ENCODE assay signal across 9 mouse cellular contexts in the genomic region with DNA sequence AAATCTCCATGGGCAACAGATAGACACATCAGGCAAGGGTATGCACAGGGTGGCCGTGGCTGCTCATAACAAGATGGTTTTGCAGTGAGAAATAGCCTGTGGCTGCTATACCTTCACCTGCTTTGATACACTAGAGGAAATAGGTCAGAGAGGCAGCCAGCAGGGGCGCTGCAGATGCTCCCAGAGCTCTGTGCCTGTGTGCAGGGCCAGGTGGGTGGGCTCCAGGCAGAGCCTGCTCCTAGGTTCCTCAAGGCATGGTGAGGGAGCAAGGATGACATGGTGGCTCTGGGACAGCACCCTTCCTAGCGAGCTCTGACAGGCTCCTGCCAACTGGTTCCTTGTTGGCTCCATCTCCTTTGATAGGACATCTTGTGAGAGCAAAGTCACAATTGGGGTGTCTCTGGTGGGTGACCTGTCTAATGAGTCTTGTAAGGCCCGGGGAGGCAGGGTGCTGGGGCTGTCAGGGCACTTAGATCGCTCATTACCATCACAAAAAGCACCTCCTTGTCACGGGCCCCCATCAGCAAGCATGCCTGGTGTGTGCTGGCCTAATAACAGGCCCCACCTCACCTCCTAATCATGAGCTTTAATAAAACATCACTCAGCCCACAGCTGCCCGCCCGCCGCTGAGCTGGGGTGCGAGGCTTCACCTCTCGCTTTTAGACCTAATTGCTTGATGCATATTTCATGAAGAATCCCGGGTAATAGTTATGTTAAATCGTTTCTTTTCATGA. TPM values are rescaled to one million over a fixed set of nuclear protein-coding genes. Genes with fewer than 3 reads are reported as not detected.
A peak's percentile ranks its signal among the peaks of the same experiment; 100 is the strongest.
DNase-seq lines count a peak whose midpoint lies in the region; ATAC-seq lines count a peak whose summit lies in the region.
"Had no signal": no experiment of that assay in that cellular context is flagged by ENCODE, and none has a peak within 500 bp of the region (broad histone marks: within the 10 kb centered on the region; RNA-seq: fewer than 3 reads in every experiment).

No protein-coding gene starts in this region.

- H3K9me3 ChIP-seq in forebrain, embryonic 16.5 days (ENCODE audit: control insufficient read depth, low read length) = no peaks in the 10 kb centered on the region
- no peaks in the 10 kb centered on the region for H3K9me3 ChIP-seq in neural tube, embryonic 12.5 days
- H3K9me3 ChIP-seq: embryonic facial prominence, embryonic 13.5 days had no signal

- H3K9ac ChIP-seq in forebrain, embryonic 16.5 days (replicated peaks; ENCODE audit: low read depth, low read length) = no peak overlapping the region
- no peak overlapping the region for H3K9ac ChIP-seq in neural tube, embryonic 12.5 days
- H3K9ac ChIP-seq: embryonic facial prominence, embryonic 13.5 days had no signal

- no peaks in the 10 kb centered on the region for H3K27me3 ChIP-seq in forebrain, embryonic 16.5 days (replicated peaks; ENCODE audit: control insufficient read depth, insufficient read depth, low read length)
- no peaks in the 10 kb centered on the region for H3K27me3 ChIP-seq in neural tube, embryonic 12.5 days (replicated peaks)
- H3K27me3 ChIP-seq: embryonic facial prominence, embryonic 13.5 days had no signal

- intact Hi-C loops in left cerebral cortex, postnatal 4 days (cut with DNase I) = no loop called here

- H3K4me1 ChIP-seq in forebrain, embryonic 16.5 days (replicated peaks; ENCODE audit: control insufficient read depth, insufficient read depth, low read length) = peaks cover 53% of the 10 kb centered on the region
- H3K4me1 ChIP-seq in neural tube, embryonic 12.5 days = peaks cover 27% of the 10 kb centered on the region

- H3K27ac ChIP-seq in forebrain, embryonic 16.5 days (ENCODE audit: low read length) = peak overlapping the region; percentile 49
- H3K27ac ChIP-seq in neural tube, embryonic 12.5 days = no peak overlapping the region
- H3K27ac ChIP-seq: embryonic facial prominence, embryonic 13.5 days had no signal

- H3K4me2 ChIP-seq in forebrain, embryonic 16.5 days (ENCODE audit: low read length) = no peak overlapping the region
- no peak overlapping the region for H3K4me2 ChIP-seq in neural tube, embryonic 12.5 days (replicated peaks)
- H3K4me2 ChIP-seq: embryonic facial prominence, embryonic 13.5 days had no signal

- ATAC-seq in forebrain, embryonic 16.5 days = peak; percentile 71
- ATAC-seq in neural tube, embryonic 12.5 days (ENCODE audit: low FRiP score, low read depth) = peak; percentile 41

- no peaks in the 10 kb centered on the region for H3K36me3 ChIP-seq in forebrain, embryonic 16.5 days (ENCODE audit: control insufficient read depth, insufficient read depth)
- no peaks in the 10 kb centered on the region for H3K36me3 ChIP-seq in neural tube, embryonic 12.5 days

- DNase-seq in left cerebral cortex, postnatal 4 days = peak; percentile 32
- no peak for DNase-seq in left cerebral cortex, adult 18-20 months (ENCODE audit: low spot score in 2 of 2)
- DNase-seq in R1 (ENCODE audit: low read depth, low spot score) = peak; percentile 73
- no peak for DNase-seq in yolk sac, embryonic 10.5 days (ENCODE audit: low spot score)
- DNase-seq in kidney, postnatal 14 days = no peak
- no peak for DNase-seq in spleen, postnatal 36 days (ENCODE audit: low spot score in 2 of 2)

- WGBS in forebrain, embryonic 16.5 days = 20% methylated on average over 13 of the region's 13 CpGs
- 50% methylated on average over 13 of the region's 13 CpGs for WGBS in neural tube, embryonic 12.5 days

- no peak overlapping the region for H3K4me3 ChIP-seq in forebrain, embryonic 16.5 days (replicated peaks; ENCODE audit: low read length)
- no peak overlapping the region for H3K4me3 ChIP-seq in neural tube, embryonic 12.5 days
- H3K4me3 ChIP-seq: embryonic facial prominence, embryonic 13.5 days had no signal

RNA-seq across cellular contexts. Expression of gene Slc25a51, which starts 18.3 kb away (rescaled TPM):
- 100 to 1,000 TPM; 113 to 116 TPM for total RNA-seq in left cerebral cortex, postnatal 4 days (2021)
- total RNA-seq in left cerebral cortex, adult 18-20 months (2021) = 100 to 1,000 TPM; 108 to 115 TPM
- polyA plus RNA-seq in forebrain, embryonic 16.5 days (2015; fragmentation: Nextera tagmentation; extraction: Ambion mirVana) = 84.5 and 84.7 TPM in 2 replicates
- 79.6 and 87.3 TPM in 2 replicates for polyA plus RNA-seq in neural tube, embryonic 12.5 days (2016; fragmentation: Nextera tagmentation; extraction: Ambion mirVana)

Comparison
In these comparisons a context has a peak if more than half of its experiments do, and no peak if none do; other contexts are left out.
1. DNase-seq: peak in left cerebral cortex, postnatal 4 days (single experiment) and R1 (single experiment); none in left cerebral cortex, adult 18-20 months (0 of 2), yolk sac, embryonic 10.5 days (single experiment), kidney, postnatal 14 days (single experiment) and spleen, postnatal 36 days (0 of 2).